17 mouse cellular contexts compared by ENCODE assay signal in the genomic region with DNA sequence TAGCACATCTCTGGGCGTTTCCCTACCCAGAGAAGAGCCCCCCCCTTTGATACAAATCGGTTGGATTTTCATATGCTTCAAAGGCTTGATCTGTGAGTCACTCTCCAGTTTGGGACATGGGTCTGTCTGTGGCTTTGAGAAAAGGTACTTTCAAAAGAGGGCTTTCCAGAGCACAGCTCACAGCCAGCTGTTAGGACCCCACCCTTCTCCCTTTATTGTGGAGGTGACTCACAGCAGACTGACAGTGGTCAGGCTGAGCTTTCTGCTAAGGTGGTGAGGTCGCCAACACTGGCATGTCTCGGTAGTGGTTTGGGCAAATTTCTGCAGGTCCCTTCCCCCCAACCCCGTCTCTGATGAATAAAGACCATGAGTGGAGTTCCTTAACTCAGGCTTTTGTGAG. TPM values are rescaled to one million over a fixed set of nuclear protein-coding genes. Genes with fewer than 3 reads are reported as not detected.
A peak's percentile ranks its signal among the peaks of the same experiment; 100 is the strongest.
DNase-seq lines count a peak whose midpoint lies in the region; TF ChIP-seq lines count a peak whose summit lies in the region.
"Had no signal": no experiment of that assay in that cellular context is flagged by ENCODE, and none has a peak within 500 bp of the region (broad histone marks: within the 10 kb centered on the region; RNA-seq: fewer than 3 reads in every experiment).

No protein-coding gene starts in this region.

- H3K4me3 ChIP-seq in left cerebral cortex, adult 2 months: peak overlapping the region; percentile 86
- H3K4me3 ChIP-seq in small intestine, adult 2 months (ENCODE audit: low read depth, low read length): no peak overlapping the region
- H3K4me3 ChIP-seq: embryonic facial prominence, embryonic 13.5 days; heart, embryonic 15.5 days; hindbrain, embryonic 13.5 days; limb, embryonic 13.5 days; midbrain, embryonic 15.5 days; neural tube, embryonic 13.5 days had no signal

- 61% methylated on average over 5 of the region's 5 CpGs for WGBS in small intestine, adult 2 months

- intact Hi-C loops in left cerebral cortex, adult 2 months (cut with DNase I): no loop called here

- H3K36me3 ChIP-seq in small intestine, adult 2 months (ENCODE audit: control insufficient read depth, insufficient read depth, low read length): peaks cover 37% of the 10 kb centered on the region
- H3K36me3 ChIP-seq: embryonic facial prominence, embryonic 13.5 days; hindbrain, embryonic 13.5 days; midbrain, embryonic 15.5 days; neural tube, embryonic 13.5 days had no signal

- TF ChIP-seq POLR2A in small intestine, adult 2 months (IDR thresholded peaks at IDR 0.05; ENCODE audit: low read depth, low read length): no peak

- DNase-seq in left cerebral cortex, adult 2 months (ENCODE audit: extremely low spot score in 1 of 2, low spot score in 2 of 2): no peak
- DNase-seq in left cerebral cortex, adult 8-10 months (ENCODE audit: low spot score in 2 of 2): no peak
- DNase-seq in CD4-positive helper T cell, adult 2 months (ENCODE audit: low read depth, low spot score): peak; percentile 59
- DNase-seq in NIH3T3 (ENCODE audit: low read depth): peak; percentile 36
- no peak for DNase-seq in spleen, adult 18-20 months
- no peak for DNase-seq in urinary bladder, postnatal 10 days (ENCODE audit: low spot score)
- DNase-seq: cerebellum, adult 18-20 months; kidney, adult 9 months; lung, adult 2 months had no signal

- peak overlapping the region; percentile 41 for H3K27ac ChIP-seq in left cerebral cortex, adult 2 months
- H3K27ac ChIP-seq in small intestine, adult 2 months (ENCODE audit: insufficient read depth, low read depth, low read length): peak overlapping the region; percentile 23
- H3K27ac ChIP-seq: embryonic facial prominence, embryonic 13.5 days; heart, embryonic 15.5 days; hindbrain, embryonic 13.5 days; limb, embryonic 13.5 days; midbrain, embryonic 15.5 days; neural tube, embryonic 13.5 days had no signal

- no peaks in the 10 kb centered on the region for H3K27me3 ChIP-seq in small intestine, adult 2 months (ENCODE audit: control insufficient read depth, insufficient read depth, low read length)
- H3K27me3 ChIP-seq: heart, embryonic 15.5 days; Patski had no signal

- no peak for TF ChIP-seq CTCF in left cerebral cortex, adult 2 months (IDR thresholded peaks at IDR 0.05)
- no peak for TF ChIP-seq CTCF in small intestine, adult 2 months (IDR thresholded peaks at IDR 0.05; ENCODE audit: extremely low read depth, insufficient read length, insufficient replicate concordance, low read depth, low read length)

- H3K4me1 ChIP-seq in small intestine, adult 2 months (ENCODE audit: control insufficient read depth, insufficient read depth, insufficient read length, low read length): peaks cover 19% of the 10 kb centered on the region

RNA-seq across cellular contexts. Expression of gene Bhlhe40, which starts 5.2 kb away (rescaled TPM):
- 100 to 1,000 TPM; 127 to 159 TPM for total RNA-seq in left cerebral cortex, adult 2 months (2021)
- 100 to 1,000 TPM in 3 of 4 experiments, 10 to 100 TPM in 1; 92.2 to 130 (median 111) TPM for total RNA-seq in left cerebral cortex, adult 8-10 months (2022)
- 10.7 and 22.2 TPM in 2 replicates for polyA plus RNA-seq in small intestine, adult 2 months (2012; rRNA removed)

Comparison
In these comparisons a context has a peak if more than half of its experiments do, and no peak if none do; other contexts are left out.
1. DNase-seq: peak in CD4-positive helper T cell, adult 2 months (single experiment) and NIH3T3 (single experiment); none in left cerebral cortex, adult 2 months (0 of 2), left cerebral cortex, adult 8-10 months (0 of 2), spleen, adult 18-20 months (0 of 2) and urinary bladder, postnatal 10 days (single experiment).